Mouse (Mus musculus): ENCODE measurements around the gene Trnau1ap. TPM values are rescaled to one million over a fixed set of nuclear protein-coding genes. Genes with fewer than 3 reads are reported as not detected.
A peak's percentile ranks its signal among the peaks of the same experiment; 100 is the strongest.

Gene Trnau1ap
- 71.5 and 72.2 TPM in 2 replicates for polyA plus RNA-seq (2015; fragmentation: Nextera tagmentation; extraction: Ambion mirVana)

GRCm38 (mm10) chr4:132329115-132329834 is at the start of gene Trnau1ap:
Gene Trnau1ap, minus strand, starts transcription at chr4:132329538.
- ATAC-seq (replicated peaks; ENCODE audit: extremely low read depth, insufficient read depth, low FRiP score) = peak; percentile 96
- Histone ChIP-seq H3K4me3 (ENCODE audit: low read length) (peak within 1 kb of the TSS; percentile 79), H3K9me3 (replicated peaks; ENCODE audit: control insufficient read depth, low read length) (no peaks in the 10 kb centered on the region), H3K9ac (ENCODE audit: low read length) (peak within 1 kb of the TSS; percentile 91), H3K36me3 (ENCODE audit: control insufficient read depth, insufficient read depth) (peaks cover 24% of the 10 kb centered on the region), H3K4me1 (ENCODE audit: control insufficient read depth, insufficient read depth, low read length) (no peaks in the 10 kb centered on the region; the same call in none of the 2 replicates), H3K27ac (ENCODE audit: low read length) (peak within 1 kb of the TSS; percentile 93), H3K27me3 (ENCODE audit: control insufficient read depth, insufficient read depth, low read length) (no peaks in the 10 kb centered on the region), H3K4me2 (ENCODE audit: low read depth, low read length) (peak within 1 kb of the TSS; percentile 65)
- WGBS = under 1% methylated on average over 52 of the region's 52 CpGs

- no peak for ATAC-seq (replicated peaks; ENCODE audit: extremely low read depth, insufficient read depth, low FRiP score)
- H3K9ac ChIP-seq (ENCODE audit: low read length) = no peak overlapping the region
- no peak overlapping the region for H3K4me3 ChIP-seq (ENCODE audit: low read length)
- 100% methylated on average over 1 of the region's 1 CpGs for WGBS
- no peaks in the 10 kb centered on the region for H3K27me3 ChIP-seq (ENCODE audit: control insufficient read depth, insufficient read depth, low read length)
- no peak overlapping the region for H3K27ac ChIP-seq (ENCODE audit: low read length)
- H3K9me3 ChIP-seq (replicated peaks; ENCODE audit: control insufficient read depth, low read length) = no peaks in the 10 kb centered on the region
- peaks cover 48% of the 10 kb centered on the region for H3K36me3 ChIP-seq (ENCODE audit: control insufficient read depth, insufficient read depth)
- H3K4me2 ChIP-seq (ENCODE audit: low read depth, low read length) = no peak overlapping the region
- H3K4me1 ChIP-seq (ENCODE audit: control insufficient read depth, insufficient read depth, low read length) = no peaks in the 10 kb centered on the region
Observed at GRCm38 (mm10) chr4:132373820-132374219, 44.5 kb upstream of the Trnau1ap start.

GRCm38 (mm10) chr4:132369953-132370750 is 40.8 kb upstream of the Trnau1ap start:
- Histone ChIP-seq H3K36me3 (ENCODE audit: control insufficient read depth, insufficient read depth) (peaks cover 44% of the 10 kb centered on the region), H3K4me1 (ENCODE audit: control insufficient read depth, insufficient read depth, low read length) (no peaks in the 10 kb centered on the region), H3K9ac (ENCODE audit: low read length) (no peak overlapping the region), H3K9me3 (replicated peaks; ENCODE audit: control insufficient read depth, low read length) (no peaks in the 10 kb centered on the region), H3K4me3 (ENCODE audit: low read length) (no peak overlapping the region), H3K27ac (ENCODE audit: low read length) (no peak overlapping the region), H3K4me2 (ENCODE audit: low read depth, low read length) (no peak overlapping the region), H3K27me3 (ENCODE audit: control insufficient read depth, insufficient read depth, low read length) (no peaks in the 10 kb centered on the region)
- 80% methylated on average over 8 of the region's 8 CpGs for WGBS
- no peak for ATAC-seq (replicated peaks; ENCODE audit: extremely low read depth, insufficient read depth, low FRiP score)

GRCm38 (mm10) chr4:132367480-132368201 is 38.3 kb upstream of the Trnau1ap start:
- no peak overlapping the region for H3K4me3 ChIP-seq (ENCODE audit: low read length)
- no peaks in the 10 kb centered on the region for H3K4me1 ChIP-seq (ENCODE audit: control insufficient read depth, insufficient read depth, low read length)
- 92% methylated on average over 18 of the region's 18 CpGs for WGBS
- H3K27ac ChIP-seq (ENCODE audit: low read length) = no peak overlapping the region
- no peaks in the 10 kb centered on the region for H3K27me3 ChIP-seq (ENCODE audit: control insufficient read depth, insufficient read depth, low read length)
- no peak for ATAC-seq (replicated peaks; ENCODE audit: extremely low read depth, insufficient read depth, low FRiP score)
- no peak overlapping the region for H3K4me2 ChIP-seq (ENCODE audit: low read depth, low read length)
- H3K9ac ChIP-seq (ENCODE audit: low read length) = no peak overlapping the region
- peaks cover 59% of the 10 kb centered on the region for H3K36me3 ChIP-seq (ENCODE audit: control insufficient read depth, insufficient read depth)
- no peaks in the 10 kb centered on the region for H3K9me3 ChIP-seq (replicated peaks; ENCODE audit: control insufficient read depth, low read length)

- Histone ChIP-seq H3K4me2 (ENCODE audit: low read depth, low read length) (no peak overlapping the region), H3K4me3 (ENCODE audit: low read length) (no peak overlapping the region), H3K27me3 (ENCODE audit: control insufficient read depth, insufficient read depth, low read length) (no peaks in the 10 kb centered on the region), H3K27ac (ENCODE audit: low read length) (no peak overlapping the region), H3K9me3 (replicated peaks; ENCODE audit: control insufficient read depth, low read length) (no peaks in the 10 kb centered on the region), H3K4me1 (ENCODE audit: control insufficient read depth, insufficient read depth, low read length) (no peaks in the 10 kb centered on the region), H3K36me3 (ENCODE audit: control insufficient read depth, insufficient read depth) (peaks cover 61% of the 10 kb centered on the region), H3K9ac (ENCODE audit: low read length) (no peak overlapping the region)
- 80% methylated on average over 13 of the region's 13 CpGs for WGBS
- no peak for ATAC-seq (replicated peaks; ENCODE audit: extremely low read depth, insufficient read depth, low FRiP score)
Observed at GRCm38 (mm10) chr4:132365450-132366060, 36.2 kb upstream of the Trnau1ap start.

- H3K4me1 ChIP-seq (ENCODE audit: control insufficient read depth, insufficient read depth, low read length) = peaks cover 9% of the 10 kb centered on the region
- H3K27ac ChIP-seq (ENCODE audit: low read length) = no peak overlapping the region
- H3K9ac ChIP-seq (ENCODE audit: low read length) = no peak overlapping the region
- H3K4me3 ChIP-seq (ENCODE audit: low read length) = no peak overlapping the region
- H3K4me2 ChIP-seq (ENCODE audit: low read depth, low read length) = no peak overlapping the region
- WGBS = 96% methylated on average over 11 of the region's 11 CpGs
- no peak for ATAC-seq (replicated peaks; ENCODE audit: extremely low read depth, insufficient read depth, low FRiP score)
- H3K27me3 ChIP-seq (ENCODE audit: control insufficient read depth, insufficient read depth, low read length) = no peaks in the 10 kb centered on the region
- no peaks in the 10 kb centered on the region for H3K9me3 ChIP-seq (replicated peaks; ENCODE audit: control insufficient read depth, low read length)
- H3K36me3 ChIP-seq (ENCODE audit: control insufficient read depth, insufficient read depth) = peaks cover 58% of the 10 kb centered on the region
Observed at GRCm38 (mm10) chr4:132363487-132363886, 34.1 kb upstream of the Trnau1ap start.

GRCm38 (mm10) chr4:132359510-132359909 is 30.2 kb upstream of the Trnau1ap start:
- H3K9me3 ChIP-seq (replicated peaks; ENCODE audit: control insufficient read depth, low read length) = no peaks in the 10 kb centered on the region
- WGBS = 70% methylated on average over 4 of the region's 4 CpGs
- H3K36me3 ChIP-seq (ENCODE audit: control insufficient read depth, insufficient read depth) = peaks cover 61% of the 10 kb centered on the region
- no peak overlapping the region for H3K4me2 ChIP-seq (ENCODE audit: low read depth, low read length)
- peak; percentile 68 for ATAC-seq (replicated peaks; ENCODE audit: extremely low read depth, insufficient read depth, low FRiP score)
- no peaks in the 10 kb centered on the region for H3K27me3 ChIP-seq (ENCODE audit: control insufficient read depth, insufficient read depth, low read length)
- H3K9ac ChIP-seq (ENCODE audit: low read length) = no peak overlapping the region
- peak overlapping the region; percentile 66 for H3K27ac ChIP-seq (ENCODE audit: low read length)
- peaks cover 9% of the 10 kb centered on the region for H3K4me1 ChIP-seq (ENCODE audit: control insufficient read depth, insufficient read depth, low read length)
- no peak overlapping the region for H3K4me3 ChIP-seq (ENCODE audit: low read length)

- Histone ChIP-seq H3K4me1 (ENCODE audit: control insufficient read depth, insufficient read depth, low read length) (peaks cover 23% of the 10 kb centered on the region), H3K27me3 (ENCODE audit: control insufficient read depth, insufficient read depth, low read length) (no peaks in the 10 kb centered on the region), H3K4me3 (ENCODE audit: low read length) (no peak overlapping the region), H3K4me2 (ENCODE audit: low read depth, low read length) (no peak overlapping the region), H3K36me3 (ENCODE audit: control insufficient read depth, insufficient read depth) (peaks cover 44% of the 10 kb centered on the region), H3K9ac (ENCODE audit: low read length) (no peak overlapping the region), H3K9me3 (replicated peaks; ENCODE audit: control insufficient read depth, low read length) (no peaks in the 10 kb centered on the region), H3K27ac (ENCODE audit: low read length) (no peak overlapping the region)
- no peak for ATAC-seq (replicated peaks; ENCODE audit: extremely low read depth, insufficient read depth, low FRiP score)
- 50% methylated on average over 12 of the region's 12 CpGs for WGBS
Observed at GRCm38 (mm10) chr4:132356170-132356569, 26.8 kb upstream of the Trnau1ap start.

Data from heart, embryonic 16.5 days (tissue).